Comparison of ENCODE assay signal across 18 mouse cellular contexts in genomic region chr7:68686396-68687139, GRCm38 (mm10).
A peak's percentile ranks its signal among the peaks of the same experiment; 100 is the strongest.
DNase-seq lines count a peak whose midpoint lies in the region; ATAC-seq and TF ChIP-seq lines count a peak whose summit lies in the region.
"Had no signal": no experiment of that assay in that cellular context is flagged by ENCODE, and none has a peak within 500 bp of the region (broad histone marks: within the 10 kb centered on the region; RNA-seq: fewer than 3 reads in every experiment).

No protein-coding gene starts in this region.

- no peak overlapping the region for H3K4me3 ChIP-seq in hindbrain, embryonic 12.5 days
- H3K4me3 ChIP-seq in hindbrain, embryonic 11.5 days (ENCODE audit: low read depth, low read length), result no peak overlapping the region
- H3K4me3 ChIP-seq in midbrain, embryonic 13.5 days (replicated peaks), result no peak overlapping the region
- no peak overlapping the region for H3K4me3 ChIP-seq in midbrain, embryonic 10.5 days
- no peak overlapping the region for H3K4me3 ChIP-seq in midbrain, embryonic 15.5 days
- H3K4me3 ChIP-seq in stomach, postnatal 0 days (ENCODE audit: low read depth, low read length), result no peak overlapping the region
- H3K4me3 ChIP-seq in layer of hippocampus, adult 2 months, result no peak overlapping the region
- H3K4me3 ChIP-seq: erythroblast, embryonic 14.5 days; heart, embryonic 13.5 days; limb, embryonic 13.5 days had no signal

- H3K27ac ChIP-seq in hindbrain, embryonic 12.5 days, result no peak overlapping the region
- H3K27ac ChIP-seq in hindbrain, embryonic 11.5 days (ENCODE audit: low read depth, low read length), result no peak overlapping the region
- no peak overlapping the region for H3K27ac ChIP-seq in midbrain, embryonic 13.5 days
- H3K27ac ChIP-seq in midbrain, embryonic 10.5 days (replicated peaks), result no peak overlapping the region
- peak overlapping the region; percentile 58; the same call in 1 of the 2 replicates for H3K27ac ChIP-seq in midbrain, embryonic 15.5 days
- peak overlapping the region; percentile 30; the same call in 1 of the 2 replicates for H3K27ac ChIP-seq in stomach, postnatal 0 days (replicated peaks)
- H3K27ac ChIP-seq in layer of hippocampus, adult 2 months, result no peak overlapping the region
- H3K27ac ChIP-seq: heart, embryonic 13.5 days; limb, embryonic 13.5 days had no signal

- no peak for TF ChIP-seq CTCF in stomach, postnatal 0 days (IDR thresholded peaks at IDR 0.05; ENCODE audit: low read depth)
- no peak for TF ChIP-seq CTCF in layer of hippocampus, adult 2 months (conservative IDR thresholded peaks at IDR 0.05)

- 66% methylated on average over 6 of the region's 6 CpGs for WGBS in hindbrain, embryonic 12.5 days
- 73% methylated on average over 6 of the region's 6 CpGs for WGBS in hindbrain, embryonic 11.5 days
- WGBS in midbrain, embryonic 13.5 days, result 45% methylated on average over 6 of the region's 6 CpGs
- WGBS in midbrain, embryonic 10.5 days, result 79% methylated on average over 6 of the region's 6 CpGs
- 46% methylated on average over 6 of the region's 6 CpGs for WGBS in midbrain, embryonic 15.5 days
- 60% methylated on average over 6 of the region's 6 CpGs for whole genome bisulfite sequencing in stomach, postnatal 0 days

- H3K4me2 ChIP-seq in hindbrain, embryonic 12.5 days (replicated peaks), result no peak overlapping the region
- no peak overlapping the region for H3K4me2 ChIP-seq in hindbrain, embryonic 11.5 days (replicated peaks; ENCODE audit: low read depth, low read length)
- no peak overlapping the region for H3K4me2 ChIP-seq in midbrain, embryonic 13.5 days (replicated peaks)
- no peak overlapping the region for H3K4me2 ChIP-seq in midbrain, embryonic 15.5 days
- H3K4me2 ChIP-seq in stomach, postnatal 0 days (replicated peaks; ENCODE audit: low read depth), result no peak overlapping the region
- H3K4me2 ChIP-seq: heart, embryonic 13.5 days; limb, embryonic 13.5 days had no signal

- no peak overlapping the region for H3K9ac ChIP-seq in hindbrain, embryonic 12.5 days
- no peak overlapping the region for H3K9ac ChIP-seq in hindbrain, embryonic 11.5 days (ENCODE audit: low read depth, low read length)
- H3K9ac ChIP-seq in midbrain, embryonic 13.5 days (replicated peaks), result no peak overlapping the region
- no peak overlapping the region for H3K9ac ChIP-seq in midbrain, embryonic 15.5 days
- no peak overlapping the region for H3K9ac ChIP-seq in stomach, postnatal 0 days (ENCODE audit: low read length)
- H3K9ac ChIP-seq: heart, embryonic 13.5 days; limb, embryonic 13.5 days had no signal

- H3K27me3 ChIP-seq in hindbrain, embryonic 12.5 days, result no peaks in the 10 kb centered on the region
- H3K27me3 ChIP-seq in hindbrain, embryonic 11.5 days (ENCODE audit: control insufficient read depth, insufficient read depth, low read length), result no peaks in the 10 kb centered on the region
- H3K27me3 ChIP-seq in midbrain, embryonic 13.5 days, result no peaks in the 10 kb centered on the region
- no peaks in the 10 kb centered on the region for H3K27me3 ChIP-seq in midbrain, embryonic 10.5 days (ENCODE audit: low read depth, poor library complexity, severe bottlenecking)
- no peaks in the 10 kb centered on the region for H3K27me3 ChIP-seq in midbrain, embryonic 15.5 days (replicated peaks)
- H3K27me3 ChIP-seq in stomach, postnatal 0 days (ENCODE audit: control insufficient read depth, insufficient read depth, low read length), result no peaks in the 10 kb centered on the region
- H3K27me3 ChIP-seq: heart, embryonic 13.5 days; limb, embryonic 13.5 days; Patski had no signal

- TF ChIP-seq EP300 in stomach, postnatal 0 days (optimal IDR thresholded peaks at IDR 0.05), result no peak

- H3K36me3 ChIP-seq in hindbrain, embryonic 12.5 days, result no peaks in the 10 kb centered on the region
- no peaks in the 10 kb centered on the region for H3K36me3 ChIP-seq in hindbrain, embryonic 11.5 days (ENCODE audit: control insufficient read depth, insufficient read depth, low read length)
- H3K36me3 ChIP-seq in midbrain, embryonic 13.5 days, result no peaks in the 10 kb centered on the region
- no peaks in the 10 kb centered on the region for H3K36me3 ChIP-seq in midbrain, embryonic 10.5 days
- no peaks in the 10 kb centered on the region for H3K36me3 ChIP-seq in midbrain, embryonic 15.5 days (replicated peaks)
- no peaks in the 10 kb centered on the region for H3K36me3 ChIP-seq in stomach, postnatal 0 days (ENCODE audit: control insufficient read depth, insufficient read depth, low read length)
- H3K36me3 ChIP-seq: heart, embryonic 13.5 days; limb, embryonic 13.5 days had no signal

- no peaks in the 10 kb centered on the region; the same call in 1 of the 2 replicates for H3K4me1 ChIP-seq in hindbrain, embryonic 12.5 days
- H3K4me1 ChIP-seq in hindbrain, embryonic 11.5 days (replicated peaks; ENCODE audit: control insufficient read depth, insufficient read depth, low read length), result no peaks in the 10 kb centered on the region
- H3K4me1 ChIP-seq in midbrain, embryonic 13.5 days (replicated peaks), result peaks cover 21% of the 10 kb centered on the region
- H3K4me1 ChIP-seq in midbrain, embryonic 10.5 days, result peaks cover 13% of the 10 kb centered on the region; the same call in 1 of the 2 replicates
- peaks cover 11% of the 10 kb centered on the region; the same call in 1 of the 2 replicates for H3K4me1 ChIP-seq in midbrain, embryonic 15.5 days
- H3K4me1 ChIP-seq in stomach, postnatal 0 days (replicated peaks; ENCODE audit: control insufficient read depth, insufficient read depth), result peaks cover 4% of the 10 kb centered on the region; the same call in 1 of the 2 replicates
- H3K4me1 ChIP-seq: heart, embryonic 13.5 days had no signal

- DNase-seq in hindbrain, embryonic 11.5 days (ENCODE audit: low spot score), result no peak
- no peak for DNase-seq in midbrain, embryonic 10.5 days (ENCODE audit: low spot score)
- DNase-seq in stomach, postnatal 0 days (ENCODE audit: low spot score), result no peak
- DNase-seq in layer of hippocampus, adult 2 months (ENCODE audit: low spot score in 2 of 2), result no peak
- DNase-seq: adrenal gland, postnatal 25 days; cerebellum, adult 8-10 months; kidney, adult 11 months; kidney, postnatal 36 days; lung, adult 18-20 months; thymus, adult 18-20 months had no signal

- no peaks in the 10 kb centered on the region; the same call in 1 of the 2 replicates for H3K9me3 ChIP-seq in hindbrain, embryonic 12.5 days (replicated peaks)
- no peaks in the 10 kb centered on the region for H3K9me3 ChIP-seq in hindbrain, embryonic 11.5 days (ENCODE audit: control insufficient read depth, low read length)
- peaks cover 5% of the 10 kb centered on the region; the same call in 1 of the 2 replicates for H3K9me3 ChIP-seq in midbrain, embryonic 13.5 days
- H3K9me3 ChIP-seq in midbrain, embryonic 10.5 days (replicated peaks), result no peaks in the 10 kb centered on the region
- H3K9me3 ChIP-seq in midbrain, embryonic 15.5 days, result no peaks in the 10 kb centered on the region
- no peaks in the 10 kb centered on the region for H3K9me3 ChIP-seq in stomach, postnatal 0 days (ENCODE audit: control insufficient read depth, low read length)
- H3K9me3 ChIP-seq: heart, embryonic 13.5 days; limb, embryonic 13.5 days had no signal

- peak; percentile 56; the same call in 1 of the 2 replicates for ATAC-seq in hindbrain, embryonic 12.5 days (ENCODE audit: low FRiP score)
- no peak for ATAC-seq in hindbrain, embryonic 11.5 days (ENCODE audit: low FRiP score)
- peak; percentile 72 for ATAC-seq in midbrain, embryonic 13.5 days
- peak; percentile 76 for ATAC-seq in midbrain, embryonic 15.5 days (replicated peaks)
- ATAC-seq in stomach, postnatal 0 days (ENCODE audit: low FRiP score, low TSS enrichment), result no peak
- ATAC-seq: activated CD4-positive, CD25-positive, alpha-beta regulatory T cell, adult 4 months; Patski had no signal

Comparison
In these comparisons a context has a peak if more than half of its experiments do, and no peak if none do; other contexts are left out.
1. ATAC-seq: peak in hindbrain, embryonic 12.5 days (single experiment), midbrain, embryonic 13.5 days (single experiment) and midbrain, embryonic 15.5 days (single experiment); none in hindbrain, embryonic 11.5 days (single experiment) and stomach, postnatal 0 days (single experiment).
2. H3K27ac ChIP-seq: peak in midbrain, embryonic 15.5 days (single experiment) and stomach, postnatal 0 days (single experiment); none in hindbrain, embryonic 12.5 days (single experiment), hindbrain, embryonic 11.5 days (single experiment), midbrain, embryonic 13.5 days (single experiment), midbrain, embryonic 10.5 days (single experiment) and layer of hippocampus, adult 2 months (single experiment).